Mouse (Mus musculus) heart, embryonic 14.5 days (tissue): ENCODE results near the gene Olfr531. TPM values are rescaled to one million over a fixed set of nuclear protein-coding genes. Genes with fewer than 3 reads are reported as not detected.

ENCODE experiments used
- polyA plus RNA-seq: library from polyadenylated mRNA; unstranded; fragments of >200 nt; fragmentation: Nextera tagmentation; extraction: Ambion mirVana; gene quantifications from 2 replicates; pipeline ENCODE4 v1.2.1, GENCODE M21; 2014

Gene Olfr531
- polyA plus RNA-seq, 1 experiment from 2014 or later = not detected

Other genes with a start within 250 kb of the Olfr531 start
- gene Sprn, start 248.0 kb downstream of the Olfr531 start, polyA plus RNA-seq = 0.11 TPM in 1 of 2 replicates, not detected in the other
- gene Olfr522, start 238.2 kb downstream of the Olfr531 start, polyA plus RNA-seq = not detected in 2 replicates
- gene Olfr523, start 229.7 kb downstream of the Olfr531 start, polyA plus RNA-seq = not detected in 2 replicates
- not detected in 2 replicates for gene Olfr524, start 197.0 kb downstream of the Olfr531 start, polyA plus RNA-seq
- not detected in 2 replicates for gene Cd163l1, start 184.7 kb downstream of the Olfr531 start, polyA plus RNA-seq
- not detected in 2 replicates for gene 5830411N06Rik, start 155.6 kb downstream of the Olfr531 start, polyA plus RNA-seq
- not detected in 2 replicates for gene Olfr525, start 82.1 kb downstream of the Olfr531 start, polyA plus RNA-seq
- gene Olfr527, start 68.9 kb downstream of the Olfr531 start, polyA plus RNA-seq = not detected in 2 replicates
- gene Olfr60, start 41.2 kb downstream of the Olfr531 start, polyA plus RNA-seq = not detected in 2 replicates
- gene Olfr530, start 26.6 kb downstream of the Olfr531 start, polyA plus RNA-seq = not detected in 2 replicates
- not detected in 2 replicates for gene Olfr532, start 18.7 kb upstream of the Olfr531 start, polyA plus RNA-seq
- not detected in 2 replicates for gene Olfr533, start 60.5 kb upstream of the Olfr531 start, polyA plus RNA-seq
- gene Olfr535, start 81.3 kb upstream of the Olfr531 start, polyA plus RNA-seq = not detected in 2 replicates
- gene Olfr536, start 104.5 kb upstream of the Olfr531 start, polyA plus RNA-seq = not detected in 2 replicates
- not detected in 2 replicates for gene Olfr538, start 165.0 kb upstream of the Olfr531 start, polyA plus RNA-seq
- not detected in 2 replicates for gene Olfr46, start 198.4 kb upstream of the Olfr531 start, polyA plus RNA-seq
- not detected in 2 replicates for gene Olfr61, start 226.1 kb upstream of the Olfr531 start, polyA plus RNA-seq
- not detected in 2 replicates for gene Olfr53, start 243.5 kb upstream of the Olfr531 start, polyA plus RNA-seq